Mouse (Mus musculus): Measurements from ENCODE around the gene Gm42674.

DNA sequence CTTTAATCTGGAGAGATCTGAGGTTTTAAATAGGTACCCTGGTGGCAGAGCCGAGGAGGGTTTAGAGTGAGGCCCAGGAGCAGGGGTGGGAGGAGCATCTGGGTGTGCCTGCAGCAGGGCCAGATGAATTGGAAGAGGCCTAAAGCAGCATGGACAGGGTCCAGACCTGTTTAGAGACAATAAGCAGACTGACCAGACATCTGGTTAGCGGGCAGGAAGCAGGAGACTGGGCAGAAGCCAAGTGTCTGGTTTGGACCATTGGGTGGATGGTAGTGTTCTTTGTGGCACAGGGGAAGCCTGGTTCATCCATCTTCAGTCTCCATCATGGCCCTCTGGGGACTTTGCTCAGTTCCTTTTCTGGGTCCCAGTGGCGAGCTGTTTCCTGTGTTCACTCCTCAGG, 17.8 kb upstream of the Gm42674 start:
- TF ChIP-seq GATA1 (IDR thresholded peaks at IDR 0.05; ENCODE audit: borderline replicate concordance, low read length) (no peak), FLI1 (IDR thresholded peaks at IDR 0.05; ENCODE audit: low read length) (no peak)

Measured in megakaryocyte, embryonic 14.5 days (primary cell).